Mouse (Mus musculus) embryonic fibroblast, embryonic 13.5 days (primary cell): ENCODE measurements around the gene Cables2.

ENCODE experiments used
- CTCF ChIP-seq: IDR thresholded peaks from 2 replicates; pipeline ENCODE4 v1.5.1; 2011; ENCODE audit warnings: mild to moderate bottlenecking, control low read depth, low read length, moderate library complexity, borderline replicate concordance; ENCODE audit not compliant: insufficient read depth
- POLR2A ChIP-seq: IDR thresholded peaks from 2 replicates; pipeline ENCODE4 v1.6.1; 2011; ENCODE audit warnings: low read depth, mild to moderate bottlenecking, control low read depth, low read length, moderate library complexity

GRCm38 (mm10) chr2:180322674-180323355 lies 49.5 kb upstream of the Cables2 start:
- no peak for TF ChIP-seq CTCF
- TF ChIP-seq POLR2A: no peak
